Mouse (Mus musculus) cerebellum, adult 11 months (tissue): ENCODE data around the gene Ppm1m.
"Not testable (repeated sequence)": the region's sequence is repeated elsewhere in the genome, so short reads cannot be mapped to it uniquely, and the experiment has no call there.

Source experiments
- DNase-seq: peaks from one replicate; pipeline ENCODE4 v3.0.0; 2022

The Ppm1m gene

GRCm38 (mm10) chr9:106191355-106191754 lies 8.2 kb downstream of the Ppm1m start:
- DNase-seq: no peak

GRCm38 (mm10) chr9:106183996-106184395 lies 15.6 kb downstream of the Ppm1m start:
- DNase-seq: no peak

- no peak for DNase-seq
Measured at GRCm38 (mm10) chr9:106182146-106182545, 17.4 kb downstream of the Ppm1m start.

GRCm38 (mm10) chr9:106179964-106180363 lies 19.6 kb downstream of the Ppm1m start:
- DNase-seq: no peak

- DNase-seq: no peak
Measured at GRCm38 (mm10) chr9:106179454-106179853, 20.1 kb downstream of the Ppm1m start.

- no peak for DNase-seq
Measured at GRCm38 (mm10) chr9:106177799-106178198, 21.7 kb downstream of the Ppm1m start.

- no peak for DNase-seq
Measured at GRCm38 (mm10) chr9:106176769-106177168, 22.8 kb downstream of the Ppm1m start.

- DNase-seq: no peak
Measured at GRCm38 (mm10) chr9:106175552-106176200, 23.9 kb downstream of the Ppm1m start.

GRCm38 (mm10) chr9:106173363-106173762 lies 26.2 kb downstream of the Ppm1m start:
- no peak for DNase-seq

GRCm38 (mm10) chr9:106172527-106172926 lies 27.0 kb downstream of the Ppm1m start:
- no peak for DNase-seq

GRCm38 (mm10) chr9:106171346-106172158 lies 28.0 kb downstream of the Ppm1m start:
- peak; percentile 83 for DNase-seq

- peak; percentile 87 for DNase-seq
Measured at GRCm38 (mm10) chr9:106170556-106171345, 28.8 kb downstream of the Ppm1m start, which contains the start of gene Wdr82. Gene Wdr82, plus strand, starts transcription at chr9:106170928.

GRCm38 (mm10) chr9:106169917-106170316 lies 29.6 kb downstream of the Ppm1m start:
- DNase-seq: no peak

GRCm38 (mm10) chr9:106169006-106169405 lies 30.5 kb downstream of the Ppm1m start:
- not testable (repeated sequence) for DNase-seq

- DNase-seq: no peak
Measured at GRCm38 (mm10) chr9:106167703-106168102, 31.8 kb downstream of the Ppm1m start.

GRCm38 (mm10) chr9:106167241-106167640 lies 32.3 kb downstream of the Ppm1m start:
- no peak for DNase-seq

GRCm38 (mm10) chr9:106166709-106167108 lies 32.8 kb downstream of the Ppm1m start:
- no peak for DNase-seq

GRCm38 (mm10) chr9:106160426-106160825 lies 39.1 kb downstream of the Ppm1m start:
- no peak for DNase-seq

GRCm38 (mm10) chr9:106159784-106160301 lies 39.7 kb downstream of the Ppm1m start:
- peak; percentile 95 for DNase-seq

- DNase-seq: no peak
Measured at GRCm38 (mm10) chr9:106159237-106159636, 40.3 kb downstream of the Ppm1m start.

GRCm38 (mm10) chr9:106158037-106158491 lies 41.5 kb downstream of the Ppm1m start, which contains the start of gene Glyctk:
Gene Glyctk, minus strand, starts transcription at chr9:106158138.
- DNase-seq: no peak

GRCm38 (mm10) chr9:106157623-106157925 lies 42.0 kb downstream of the Ppm1m start:
- no peak for DNase-seq
